In genomic region chr5:125332333-125332732, GRCm38 (mm10) we compare ENCODE assay signal across 16 mouse cellular contexts. TPM values are rescaled to one million over a fixed set of nuclear protein-coding genes. Genes with fewer than 3 reads are reported as not detected.
DNase-seq lines count a peak whose midpoint lies in the region; ATAC-seq and TF ChIP-seq lines count a peak whose summit lies in the region.
"Had no signal": no experiment of that assay in that cellular context is flagged by ENCODE, and none has a peak within 500 bp of the region (broad histone marks: within the 10 kb centered on the region; RNA-seq: fewer than 3 reads in every experiment).

No protein-coding gene starts in this region.

- H3K4me1 ChIP-seq in heart, embryonic 12.5 days (replicated peaks) = peaks cover 62% of the 10 kb centered on the region
- peaks cover 95% of the 10 kb centered on the region for H3K4me1 ChIP-seq in megakaryocyte, embryonic 14.5 days
- peaks cover 40% of the 10 kb centered on the region for H3K4me1 ChIP-seq in liver, postnatal 0 days (ENCODE audit: insufficient read depth)
- H3K4me1 ChIP-seq in midbrain, embryonic 14.5 days (ENCODE audit: control insufficient read depth, insufficient read depth, low read length) = no peaks in the 10 kb centered on the region

- 61% methylated on average over 4 of the region's 4 CpGs for WGBS in heart, embryonic 12.5 days
- whole genome bisulfite sequencing in liver, postnatal 0 days (ENCODE audit: insufficient replicate concordance) = 62% methylated on average over 4 of the region's 4 CpGs
- WGBS in midbrain, embryonic 14.5 days = 92% methylated on average over 4 of the region's 4 CpGs

- TF ChIP-seq EP300 in liver, postnatal 0 days (IDR thresholded peaks at IDR 0.05; ENCODE audit: low read depth) = no peak

- H3K4me3 ChIP-seq in heart, embryonic 12.5 days = no peak overlapping the region
- H3K4me3 ChIP-seq in megakaryocyte, embryonic 14.5 days (replicated peaks) = peak overlapping the region; percentile 66
- H3K4me3 ChIP-seq in liver, postnatal 0 days (ENCODE audit: low read depth, low read length) = no peak overlapping the region
- H3K4me3 ChIP-seq in midbrain, embryonic 14.5 days (replicated peaks; ENCODE audit: low read depth, low read length) = no peak overlapping the region
- H3K4me3 ChIP-seq: forebrain, embryonic 12.5 days; midbrain, embryonic 12.5 days had no signal

- DNase-seq in adrenal gland, adult 2 months = peak; percentile 62
- DNase-seq in adrenal gland, postnatal 4 days (ENCODE audit: low spot score in 2 of 2) = no peak
- no peak for DNase-seq in heart, postnatal 10 days
- no peak for DNase-seq in liver, postnatal 0 days
- DNase-seq in midbrain, embryonic 14.5 days = no peak
- DNase-seq: cerebellum, adult 11 months; cerebellum, postnatal 36 days; lung, postnatal 14 days; thymus, postnatal 4 days had no signal

- H3K27ac ChIP-seq in heart, embryonic 12.5 days (ENCODE audit: poor library complexity, severe bottlenecking) = peak overlapping the region; percentile 59; the same call in 1 of the 2 replicates
- H3K27ac ChIP-seq in liver, postnatal 0 days (ENCODE audit: low read depth) = peak overlapping the region; percentile 93; the same call in 1 of the 2 replicates
- H3K27ac ChIP-seq in midbrain, embryonic 14.5 days (replicated peaks; ENCODE audit: low read depth, low read length) = no peak overlapping the region
- H3K27ac ChIP-seq: forebrain, embryonic 12.5 days; liver, embryonic 14.5 days; midbrain, embryonic 12.5 days had no signal

- H3K4me2 ChIP-seq in heart, embryonic 12.5 days = no peak overlapping the region
- H3K4me2 ChIP-seq in liver, postnatal 0 days (ENCODE audit: low read depth, low read length) = peak overlapping the region; percentile 53
- no peak overlapping the region for H3K4me2 ChIP-seq in midbrain, embryonic 14.5 days (ENCODE audit: low read length)
- H3K4me2 ChIP-seq: forebrain, embryonic 12.5 days; midbrain, embryonic 12.5 days had no signal

- no peak for TF ChIP-seq CTCF in liver, postnatal 0 days (IDR thresholded peaks at IDR 0.05; ENCODE audit: low read depth)

- H3K9me3 ChIP-seq in heart, embryonic 12.5 days (replicated peaks) = no peaks in the 10 kb centered on the region
- no peaks in the 10 kb centered on the region for H3K9me3 ChIP-seq in megakaryocyte, embryonic 14.5 days
- H3K9me3 ChIP-seq in liver, postnatal 0 days (ENCODE audit: low read length) = no peaks in the 10 kb centered on the region
- no peaks in the 10 kb centered on the region for H3K9me3 ChIP-seq in midbrain, embryonic 14.5 days (ENCODE audit: control insufficient read depth, low read length)
- H3K9me3 ChIP-seq: forebrain, embryonic 12.5 days; midbrain, embryonic 12.5 days had no signal

- no peak overlapping the region for H3K9ac ChIP-seq in heart, embryonic 12.5 days
- peak overlapping the region; percentile 13; the same call in 1 of the 2 replicates for H3K9ac ChIP-seq in liver, postnatal 0 days (replicated peaks)
- H3K9ac ChIP-seq in midbrain, embryonic 14.5 days (replicated peaks; ENCODE audit: low read length) = no peak overlapping the region
- H3K9ac ChIP-seq: forebrain, embryonic 12.5 days; liver, embryonic 14.5 days; midbrain, embryonic 12.5 days had no signal

- no peaks in the 10 kb centered on the region for H3K27me3 ChIP-seq in heart, embryonic 12.5 days (replicated peaks)
- no peaks in the 10 kb centered on the region for H3K27me3 ChIP-seq in megakaryocyte, embryonic 14.5 days (replicated peaks)
- H3K27me3 ChIP-seq in liver, postnatal 0 days (ENCODE audit: insufficient read depth, low read length) = no peaks in the 10 kb centered on the region
- H3K27me3 ChIP-seq in midbrain, embryonic 14.5 days (ENCODE audit: control insufficient read depth, insufficient read depth, low read length) = no peaks in the 10 kb centered on the region
- H3K27me3 ChIP-seq: forebrain, embryonic 12.5 days; midbrain, embryonic 12.5 days had no signal

- intact Hi-C loops in heart, postnatal 10 days (cut with DNase I) = no loop called here

- no peak for ATAC-seq in heart, embryonic 12.5 days (ENCODE audit: insufficient number of reproducible peaks, low FRiP score)
- no peak for ATAC-seq in megakaryocyte, adult 5-6 weeks (ENCODE audit: poor library complexity, severe bottlenecking)
- no peak for ATAC-seq in liver, postnatal 0 days
- no peak for ATAC-seq in midbrain, embryonic 14.5 days (ENCODE audit: low FRiP score, low TSS enrichment)

- no peaks in the 10 kb centered on the region for H3K36me3 ChIP-seq in heart, embryonic 12.5 days
- peaks cover 89% of the 10 kb centered on the region for H3K36me3 ChIP-seq in megakaryocyte, embryonic 14.5 days (replicated peaks; ENCODE audit: low read length)
- H3K36me3 ChIP-seq in liver, postnatal 0 days (replicated peaks; ENCODE audit: insufficient read depth, low read length) = 0 out of 2 replicates have a peak, but pooled peaks cover 6% of the 10 kb centered on the region
- no peaks in the 10 kb centered on the region for H3K36me3 ChIP-seq in midbrain, embryonic 14.5 days (ENCODE audit: control insufficient read depth, insufficient read depth, low read length)
- H3K36me3 ChIP-seq: forebrain, embryonic 12.5 days; midbrain, embryonic 12.5 days had no signal

RNA-seq across cellular contexts. Expression of gene Scarb1, which starts 8.6 kb away (rescaled TPM):
- total RNA-seq in adrenal gland, adult 2 months (2021) = 1,000 to 10,000 TPM; 2,436 to 2,553 TPM
- 2,348 and 2,822 TPM in 2 replicates for polyA plus RNA-seq in adrenal gland, adult 2 months (2012; rRNA removed)
- 100 to 1,000 TPM; 582 to 655 TPM for total RNA-seq in adrenal gland, postnatal 4 days (2021)
- polyA plus RNA-seq in heart, embryonic 12.5 days (2016; fragmentation: Nextera tagmentation; extraction: Ambion mirVana) = 74.3 and 75.2 TPM in 2 replicates
- total RNA-seq in heart, postnatal 10 days (2021) = 10 to 100 TPM; 62.6 to 73.8 TPM
- polyA plus RNA-seq in megakaryocyte, embryonic 14.5 days (2012; ENCODE audit: insufficient read depth, low replicate concordance) = 138 and 186 TPM in 2 replicates
- total RNA-seq in megakaryocyte, adult 5-6 weeks (2015) = 88.7 and 92.9 TPM in 2 replicates
- total RNA-seq in megakaryocyte, adult 5-6 weeks (2017) = 86.3 and 88.2 TPM in 2 replicates
- polyA plus RNA-seq in liver, postnatal 0 days (2015; fragmentation: Nextera tagmentation; extraction: Ambion mirVana) = 105 and 109 TPM in 2 replicates
- polyA plus RNA-seq in midbrain, embryonic 14.5 days (2014; fragmentation: Nextera tagmentation; extraction: Ambion mirVana) = 22.8 and 26.8 TPM in 2 replicates

RNA-seq across cellular contexts. Expression of gene Gm10382, which starts 56.8 kb away (rescaled TPM):
- total RNA-seq in adrenal gland, adult 2 months (2021) = under 1 TPM; 0.23 to 0.24 TPM
- 0.26 and 0.50 TPM in 2 replicates for polyA plus RNA-seq in adrenal gland, adult 2 months (2012; rRNA removed)
- under 1 TPM in 1 of 2 experiments, not detected in 1; 0.25 TPM for total RNA-seq in adrenal gland, postnatal 4 days (2021)
- polyA plus RNA-seq in heart, embryonic 12.5 days (2016; fragmentation: Nextera tagmentation; extraction: Ambion mirVana) = 0.28 and 0.67 TPM in 2 replicates
- total RNA-seq in heart, postnatal 10 days (2021) = not detected
- 0.53 and 1.9 TPM in 2 replicates for polyA plus RNA-seq in megakaryocyte, embryonic 14.5 days (2012; ENCODE audit: insufficient read depth, low replicate concordance)
- total RNA-seq in megakaryocyte, adult 5-6 weeks (2015) = not detected in 2 replicates
- total RNA-seq in megakaryocyte, adult 5-6 weeks (2017) = 0.11 TPM in 1 of 2 replicates, not detected in the other
- polyA plus RNA-seq in liver, postnatal 0 days (2015; fragmentation: Nextera tagmentation; extraction: Ambion mirVana) = 0.17 and 0.18 TPM in 2 replicates
- polyA plus RNA-seq in midbrain, embryonic 14.5 days (2014; fragmentation: Nextera tagmentation; extraction: Ambion mirVana) = 0.42 and 0.58 TPM in 2 replicates
- polyA plus RNA-seq: embryonic facial prominence, embryonic 11.5 days had no signal

RNA-seq across cellular contexts. Expression of gene Ubc, which starts 57.7 kb away (rescaled TPM):
- total RNA-seq in adrenal gland, adult 2 months (2021) = 1,000 to 10,000 TPM; 1,333 to 2,925 TPM
- polyA plus RNA-seq in adrenal gland, adult 2 months (2012; rRNA removed) = 634 and 889 TPM in 2 replicates
- 1,000 to 10,000 TPM; 1,138 to 1,334 TPM for total RNA-seq in adrenal gland, postnatal 4 days (2021)
- 840 and 852 TPM in 2 replicates for polyA plus RNA-seq in heart, embryonic 12.5 days (2016; fragmentation: Nextera tagmentation; extraction: Ambion mirVana)
- 1,000 to 10,000 TPM in 1 of 2 experiments, 100 to 1,000 TPM in 1; 934 to 1,069 TPM for total RNA-seq in heart, postnatal 10 days (2021)
- 71.3 and 127 TPM in 2 replicates for polyA plus RNA-seq in megakaryocyte, embryonic 14.5 days (2012; ENCODE audit: insufficient read depth, low replicate concordance)
- total RNA-seq in megakaryocyte, adult 5-6 weeks (2015) = 260 and 265 TPM in 2 replicates
- total RNA-seq in megakaryocyte, adult 5-6 weeks (2017) = 355 and 414 TPM in 2 replicates
- 369 and 531 TPM in 2 replicates for polyA plus RNA-seq in liver, postnatal 0 days (2015; fragmentation: Nextera tagmentation; extraction: Ambion mirVana)
- polyA plus RNA-seq in midbrain, embryonic 14.5 days (2014; fragmentation: Nextera tagmentation; extraction: Ambion mirVana) = 1,251 and 1,332 TPM in 2 replicates

Comparison
In these comparisons a context has a peak if more than half of its experiments do, and no peak if none do; other contexts are left out.
1. RNA of gene Scarb1, which starts 8.6 kb away (polyA plus RNA-seq): 2,348 to 2,822 TPM in adrenal gland, adult 2 months; 138 to 186 TPM in megakaryocyte, embryonic 14.5 days, 105 to 109 TPM in liver, postnatal 0 days, 74.3 to 75.2 TPM in heart, embryonic 12.5 days and 22.8 to 26.8 TPM in midbrain, embryonic 14.5 days; every median in the first group is over 10 times any median in the second.